Mouse (Mus musculus) spleen, adult 2 months (tissue): ENCODE data around the gene 1700020L24Rik. TPM values are rescaled to one million over a fixed set of nuclear protein-coding genes. Genes with fewer than 3 reads are reported as not detected.

Experiments
- DNase-seq, 2 experiments: peaks; one replicate each; pipeline versions ENCODE4 v3.0.0 to v3.0.0-alpha.2; 2012 to 2021; ENCODE audit warnings: low spot score in 2 of 2, low read depth in 1 of 2
- H3K27ac ChIP-seq: fragments of 200-500 bp; 2 replicates; pipeline ENCODE4 v1.5.1; 2012; ENCODE audit warnings: low read length, inconsistent platforms; ENCODE audit not compliant: insufficient read depth
- H3K27me3 ChIP-seq: fragments of 200-500 bp; 2 replicates; pipeline ENCODE4 v1.6.1; 2012; ENCODE audit warnings: mild to moderate bottlenecking, moderate library complexity, low read length, inconsistent platforms; ENCODE audit not compliant: control insufficient read depth, insufficient read depth
- H3K36me3 ChIP-seq: fragments of 200-500 bp; 2 replicates; pipeline ENCODE4 v1.6.1; 2012; ENCODE audit warnings: mild to moderate bottlenecking, low read length, inconsistent platforms; ENCODE audit not compliant: control insufficient read depth, insufficient read depth
- H3K4me1 ChIP-seq: fragments of 200-500 bp; 2 replicates; pipeline ENCODE4 v1.6.1; 2011; ENCODE audit warnings: inconsistent platforms; ENCODE audit not compliant: control insufficient read depth, insufficient read depth, insufficient read length
- H3K4me3 ChIP-seq: fragments of 200-500 bp; 2 replicates; pipeline ENCODE4 v1.5.1; 2011; ENCODE audit warnings: mild to moderate bottlenecking, inconsistent platforms; ENCODE audit not compliant: insufficient read depth, insufficient read length; ENCODE audit errors: extremely low read depth
- CTCF ChIP-seq: fragments of 200-500 bp; IDR thresholded peaks from 2 replicates; pipeline ENCODE4 v1.5.1; 2011; ENCODE audit warnings: mild to moderate bottlenecking, inconsistent platforms; ENCODE audit not compliant: insufficient read depth, insufficient read length, insufficient replicate concordance; ENCODE audit errors: extremely low read depth
- POLR2A ChIP-seq: fragments of 200-500 bp; IDR thresholded peaks from 2 replicates; pipeline ENCODE4 v1.6.1; 2011; ENCODE audit warnings: low read depth, low read length, inconsistent platforms
- WGBS: fragments of 180-500 bp; shearing (Covaris S2); methylation state at CpG from one replicate; pipeline ENCODE4 v1.1.7; 2018; 5-methylcytosine and 5-hydroxymethylcytosine counted together
- polyA plus RNA-seq: library from polyadenylated mRNA; depleted of rRNA; stranded (reverse); fragments of >200 nt; gene quantifications from 2 replicates; pipeline ENCODE4 v1.2.3, GENCODE M21; 2012

The 1700020L24Rik gene
- polyA plus RNA-seq, 1 experiment = 1.3 TPM

GRCm38 (mm10) chr11:83457912-83458601 lies 20.6 kb downstream of the 1700020L24Rik start:
- H3K36me3 ChIP-seq = no peaks in the 10 kb centered on the region
- no peak overlapping the region for H3K27ac ChIP-seq
- H3K27me3 ChIP-seq = peaks cover 5% of the 10 kb centered on the region
- H3K4me3 ChIP-seq = no peak overlapping the region
- H3K4me1 ChIP-seq = peaks cover 5% of the 10 kb centered on the region; the same call in 1 of the 2 replicates
- 88% methylated on average over 9 of the region's 9 CpGs for WGBS
- DNase-seq = no peak
- TF ChIP-seq CTCF = no peak
- TF ChIP-seq POLR2A = no peak

DNA sequence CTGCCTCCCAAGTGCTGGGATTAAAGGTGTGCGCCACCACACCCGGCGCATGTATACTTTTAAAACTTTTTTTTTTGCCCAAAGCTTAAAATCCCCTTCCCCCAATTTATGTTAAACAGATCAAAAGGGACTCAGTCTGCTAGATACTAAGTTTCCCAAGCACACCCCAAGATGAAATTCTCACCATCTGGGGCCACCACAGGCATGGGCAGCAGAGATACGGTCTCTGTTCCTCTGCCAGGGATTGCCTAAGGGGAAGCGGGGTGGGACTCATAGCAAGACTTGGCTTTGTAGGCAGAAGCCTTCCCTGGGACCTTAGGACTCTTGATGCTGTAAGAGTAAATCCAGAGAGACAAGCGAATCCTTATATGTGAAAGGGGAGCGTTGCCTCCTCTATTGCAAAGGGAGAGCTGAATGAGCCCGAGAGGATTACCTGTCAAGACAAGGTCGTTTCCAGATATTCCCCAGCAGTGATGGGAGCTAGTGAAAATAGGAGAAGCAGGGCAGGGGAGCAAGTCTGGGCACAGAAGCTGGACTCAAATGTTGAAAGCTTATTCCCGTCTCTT lies 24.1 kb downstream of the 1700020L24Rik start:
- WGBS = 79% methylated on average over 10 of the region's 10 CpGs
- H3K4me3 ChIP-seq = no peak overlapping the region

DNA sequence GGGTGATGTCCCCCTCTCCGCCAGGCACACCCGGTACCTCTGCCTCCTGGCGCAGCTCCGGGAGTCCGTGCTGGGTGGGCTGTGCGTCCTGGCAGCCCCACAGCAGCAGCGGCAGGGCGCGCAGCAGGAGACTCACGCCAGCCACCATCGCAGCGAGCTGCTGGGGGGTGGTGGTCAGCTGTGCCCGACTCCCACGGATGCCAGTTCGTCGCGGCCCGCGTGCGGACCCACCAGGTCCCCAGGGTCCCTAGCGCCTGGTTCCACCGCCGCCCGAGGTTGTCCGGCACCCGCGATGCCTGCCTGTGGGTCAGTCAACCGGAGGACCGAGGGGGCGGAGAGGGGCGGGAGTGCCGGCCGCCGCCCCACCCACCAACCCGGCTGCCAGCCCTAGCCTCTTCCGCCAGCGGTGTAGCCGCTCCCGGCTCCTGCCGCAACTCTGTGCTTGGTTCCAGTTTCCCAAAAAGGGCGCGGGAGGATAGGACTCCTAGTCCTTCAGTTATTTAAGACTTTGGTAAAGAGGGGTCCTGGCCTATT lies 25.3 kb downstream of the 1700020L24Rik start, which contains the start of gene Mmp28:
Gene Mmp28 (minus strand): TSS at position 361 of the 534 bp plus-strand sequence.
- Histone ChIP-seq H3K4me1 (peaks cover 5% of the 10 kb centered on the region; the same call in 1 of the 2 replicates), H3K4me3 (peak within 1 kb of the TSS; percentile 58; the same call in 1 of the 2 replicates), H3K27ac (no peak within 1 kb of the TSS), H3K36me3 (no peaks in the 10 kb centered on the region), H3K27me3 (peaks cover 5% of the 10 kb centered on the region)
- TF ChIP-seq CTCF (no peak), POLR2A (no peak)
- DNase-seq = peak in 1 of 2 experiments; percentile 41
- under 1% methylated on average over 42 of the region's 42 CpGs for WGBS

More for the DNA sequence above, 24.1 kb downstream of the 1700020L24Rik start:
- no peak overlapping the region for H3K27ac ChIP-seq
- H3K4me1 ChIP-seq = peaks cover 5% of the 10 kb centered on the region; the same call in 1 of the 2 replicates
- DNase-seq = no peak
- H3K27me3 ChIP-seq = peaks cover 5% of the 10 kb centered on the region
- no peak for TF ChIP-seq POLR2A
- no peak for TF ChIP-seq CTCF
- no peaks in the 10 kb centered on the region for H3K36me3 ChIP-seq

- no peak for TF ChIP-seq POLR2A
- no peak for TF ChIP-seq CTCF
- Histone ChIP-seq H3K4me3 (no peak overlapping the region), H3K36me3 (no peaks in the 10 kb centered on the region), H3K27me3 (peaks cover 5% of the 10 kb centered on the region), H3K4me1 (peaks cover 5% of the 10 kb centered on the region; the same call in 1 of the 2 replicates), H3K27ac (no peak overlapping the region)
- no peak for DNase-seq
- WGBS = 55% methylated on average over 2 of the region's 2 CpGs
Measured at GRCm38 (mm10) chr11:83465976-83466375, 28.5 kb downstream of the 1700020L24Rik start.

DNA sequence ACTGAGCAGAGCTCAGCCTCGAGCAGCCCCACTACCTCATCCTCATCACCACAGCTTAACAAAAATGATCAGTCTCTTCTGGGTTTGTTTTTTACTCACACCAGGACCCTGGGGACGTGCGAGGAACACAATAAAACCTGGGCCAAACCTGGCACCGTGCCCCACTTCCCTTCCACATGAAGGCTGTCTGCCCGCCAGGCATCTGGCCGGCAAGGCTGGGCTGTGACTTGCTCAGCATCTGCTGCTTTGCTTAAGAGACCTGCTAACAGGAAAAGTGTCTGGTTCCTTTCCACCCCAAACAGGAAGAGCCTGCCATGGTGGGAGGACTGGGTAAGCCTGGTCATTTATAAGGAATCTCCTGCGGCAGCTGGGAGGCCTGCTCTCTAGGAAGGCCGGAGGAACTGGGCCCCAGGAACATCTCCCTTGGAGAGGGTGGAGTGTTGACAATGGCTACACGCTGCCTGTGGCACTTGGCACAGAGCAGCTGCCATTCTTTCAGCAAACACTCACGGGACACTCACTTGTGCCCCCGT lies 29.7 kb downstream of the 1700020L24Rik start:
- H3K27me3 ChIP-seq = peaks cover 5% of the 10 kb centered on the region
- peaks cover 5% of the 10 kb centered on the region for H3K4me1 ChIP-seq
- 16% methylated on average over 11 of the region's 11 CpGs for WGBS
- DNase-seq = no peak
- H3K27ac ChIP-seq = no peak overlapping the region
- no peak overlapping the region for H3K4me3 ChIP-seq
- TF ChIP-seq CTCF (no peak), POLR2A (no peak)
- no peaks in the 10 kb centered on the region for H3K36me3 ChIP-seq

- no peak for DNase-seq
- Histone ChIP-seq H3K27me3 (no peaks in the 10 kb centered on the region), H3K36me3 (no peaks in the 10 kb centered on the region), H3K4me3 (no peak overlapping the region), H3K27ac (no peak overlapping the region), H3K4me1 (no peaks in the 10 kb centered on the region; the same call in 1 of the 2 replicates)
- WGBS = 95% methylated on average over 3 of the region's 3 CpGs
- TF ChIP-seq POLR2A (no peak), CTCF (no peak)
Measured at GRCm38 (mm10) chr11:83468765-83469164, 31.3 kb downstream of the 1700020L24Rik start.
